Mouse (Mus musculus) CD8-positive naive resting alpha-beta T cell, adult 2 months (primary cell): Measurements from ENCODE around the gene Abcb1a.

Experiments
- DNase-seq, 2 experiments: peaks; one replicate each; pipeline ENCODE4 v3.0.0; 2022; ENCODE audit warnings: low read depth in 2 of 2, low spot score in 2 of 2

Gene Abcb1a

DNA sequence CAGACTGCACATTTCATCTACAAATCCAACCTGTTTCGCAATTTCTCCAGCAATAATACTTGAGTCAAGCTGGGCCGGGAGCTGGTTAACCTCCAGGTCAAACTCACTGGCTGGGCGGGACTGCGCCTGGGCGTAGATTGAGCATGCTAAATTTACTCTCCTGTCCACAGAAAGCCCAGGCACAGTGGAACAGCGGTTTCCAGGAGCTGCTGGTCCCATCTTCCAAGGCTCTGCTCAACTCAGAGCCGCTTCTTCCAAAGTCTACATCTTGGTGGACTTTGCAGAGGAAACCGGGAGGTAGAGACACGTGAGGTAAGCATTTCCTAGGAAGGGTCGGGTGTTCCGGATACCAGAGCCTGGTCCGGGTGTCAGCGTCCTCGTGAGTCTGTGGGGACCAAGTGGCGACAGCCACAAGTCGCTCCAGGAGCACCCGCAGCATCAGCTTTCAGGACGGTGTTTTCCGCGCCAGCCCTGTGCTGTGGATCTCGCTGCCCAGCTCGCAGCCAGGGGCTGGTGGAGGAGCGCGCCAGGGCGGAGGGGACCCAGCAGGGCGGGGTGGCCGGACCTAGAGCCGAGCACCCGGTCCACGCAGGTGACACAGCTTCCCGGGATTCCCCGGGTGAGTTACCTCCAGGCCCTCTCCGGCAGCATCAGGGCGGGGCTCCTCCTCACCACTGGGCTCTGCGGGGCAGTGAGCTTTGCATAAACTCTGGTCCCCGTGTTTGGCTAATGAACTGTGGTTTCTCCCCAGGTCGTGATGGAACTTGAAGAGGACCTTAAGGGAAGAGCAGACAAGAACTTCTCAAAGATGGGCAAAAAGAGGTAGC lies at the start of gene Abcb1a:
Gene Abcb1a (plus strand): TSS at position 167 of the 827 bp plus-strand sequence.
- peak; percentile 37 to 45 for DNase-seq

DNA sequence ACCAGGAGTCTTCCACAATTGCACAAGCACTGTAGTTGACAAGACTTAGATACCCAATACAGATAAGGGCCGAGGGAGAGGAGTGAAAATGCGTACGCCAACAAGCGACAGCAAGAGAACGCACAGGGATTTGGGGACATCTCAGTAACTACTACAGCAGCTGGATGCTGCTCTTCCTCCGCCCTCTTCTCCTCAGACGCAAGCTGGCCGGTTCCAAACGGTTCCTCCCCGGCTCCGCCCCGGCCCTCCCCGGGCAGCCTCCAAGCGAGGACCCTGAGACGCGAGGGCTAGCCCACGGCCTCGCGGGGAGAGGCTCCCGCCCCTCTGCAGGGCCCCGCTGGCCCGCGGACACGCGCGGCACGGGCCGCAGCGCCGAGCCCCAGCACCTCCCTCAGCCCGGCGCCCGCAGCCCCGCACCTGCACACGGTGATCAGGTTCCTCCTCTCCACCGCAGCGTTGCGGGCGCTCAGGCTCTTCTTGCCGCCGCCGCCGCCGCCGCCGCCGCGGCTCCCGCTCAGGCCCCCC lies 37.7 kb upstream of the Abcb1a start:
- DNase-seq = peak; percentile 48 to 62

- DNase-seq = peak; percentile 92 to 93
These were observed 37.2 kb upstream of the Abcb1a start, which contains the start of gene Rundc3b for GRCm38 (mm10) chr5:8622596-8623231. Rundc3b (minus strand) TSS chr5:8622952.

- DNase-seq = no peak
These were observed 27.0 kb upstream of the Abcb1a start for GRCm38 (mm10) chr5:8632901-8633300.

DNA sequence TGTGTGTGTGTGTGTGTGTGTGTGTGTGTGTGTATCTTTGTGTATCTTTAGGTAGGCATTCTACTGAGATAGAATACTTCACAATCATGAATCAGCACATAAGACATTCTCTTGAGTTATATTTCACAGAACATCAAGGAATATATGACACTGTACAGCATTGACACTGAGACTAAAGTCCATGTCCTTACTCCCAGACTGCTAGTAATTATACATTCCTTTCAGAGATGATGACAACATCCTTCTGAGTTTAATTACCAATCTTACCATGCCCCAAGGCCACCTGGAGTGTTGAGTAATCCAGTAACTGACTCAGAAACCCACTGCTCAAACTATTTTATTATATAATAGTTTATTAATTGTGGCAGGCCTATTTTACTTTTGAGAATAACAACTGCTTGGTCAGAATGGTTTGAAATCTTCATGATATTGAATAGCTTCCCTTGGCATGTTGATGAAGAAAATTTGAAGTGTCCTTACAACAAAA lies 25.3 kb upstream of the Abcb1a start:
- DNase-seq = no peak

DNA sequence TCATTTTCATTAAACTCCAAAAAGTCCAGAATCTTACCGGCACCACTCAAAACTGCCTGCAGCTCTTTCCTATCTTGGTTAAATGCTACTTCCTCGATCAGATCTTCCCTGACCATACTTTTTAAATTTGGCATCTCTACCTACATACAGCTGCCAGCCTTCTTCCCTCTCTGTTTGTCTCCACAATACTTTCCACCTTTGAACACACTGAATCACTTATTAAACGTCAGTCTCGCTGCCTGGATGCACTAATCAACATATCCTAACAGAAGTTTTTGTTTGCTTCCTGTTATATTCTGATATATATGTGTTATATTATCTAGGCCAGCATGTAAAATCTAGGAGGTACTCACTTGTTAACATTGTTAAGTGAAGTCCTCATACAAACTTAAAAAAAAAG lies 11.6 kb upstream of the Abcb1a start:
- no peak for DNase-seq

DNA sequence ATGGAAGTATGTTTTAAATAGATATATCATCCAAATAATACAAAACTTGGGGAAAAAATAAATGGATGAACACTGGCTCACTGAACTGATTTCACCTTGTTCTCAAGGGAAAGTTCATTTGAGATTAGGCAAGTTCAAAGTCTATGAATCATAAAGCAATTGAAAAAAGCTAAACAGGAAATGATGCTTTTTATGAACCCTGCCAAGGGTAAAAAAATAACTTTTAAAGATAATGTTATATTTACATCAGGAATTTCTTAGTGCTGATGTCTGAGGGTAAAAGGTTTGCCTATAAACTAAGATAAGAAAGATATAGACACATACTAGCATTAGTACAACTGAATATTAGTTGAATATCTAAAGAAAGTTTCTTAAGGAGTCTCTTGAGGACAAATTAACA lies 11.1 kb upstream of the Abcb1a start:
- no peak for DNase-seq

DNA sequence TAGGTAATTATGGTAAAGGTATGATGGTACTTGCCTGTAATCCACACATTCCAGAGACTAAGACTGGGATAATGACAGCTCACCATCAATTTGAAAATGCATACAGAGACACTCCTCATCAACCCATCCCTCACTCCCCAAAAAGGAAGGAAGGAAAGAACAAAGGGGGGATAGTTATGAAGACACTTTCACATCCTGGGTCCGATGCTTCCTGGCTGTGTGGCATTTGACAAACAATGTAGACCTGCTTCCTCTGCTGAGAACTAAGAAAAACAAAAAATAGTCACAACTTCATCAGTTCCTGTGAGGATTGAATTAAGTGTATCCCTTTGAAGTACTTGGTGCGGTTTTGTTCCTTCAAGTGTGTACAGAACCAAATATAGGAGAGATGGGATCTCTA lies 7.8 kb upstream of the Abcb1a start:
- DNase-seq = no peak

GRCm38 (mm10) chr5:8660738-8661151 lies 868 bp downstream of the Abcb1a start:
- no peak for DNase-seq

DNA sequence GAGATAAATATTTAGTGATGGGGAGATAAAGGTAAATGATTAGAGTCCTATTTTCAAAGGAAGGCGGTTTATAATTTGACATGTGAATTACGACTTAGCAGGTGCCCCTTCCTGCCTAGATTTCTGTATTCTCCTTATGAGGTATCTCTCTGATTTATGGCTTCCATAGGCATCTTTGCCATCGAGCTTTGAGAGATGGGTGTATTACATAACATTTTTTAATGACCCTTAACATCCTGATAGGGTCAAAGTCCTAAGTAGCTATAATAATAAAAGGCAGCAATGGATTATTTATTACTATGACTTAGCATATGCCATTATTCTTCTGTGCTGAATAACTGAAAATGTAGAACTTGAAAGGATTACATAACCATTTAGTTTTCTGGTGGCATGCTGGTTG lies 4.8 kb downstream of the Abcb1a start:
- DNase-seq = no peak

- no peak for DNase-seq
These were observed 8.0 kb downstream of the Abcb1a start for GRCm38 (mm10) chr5:8667758-8668474.

DNA sequence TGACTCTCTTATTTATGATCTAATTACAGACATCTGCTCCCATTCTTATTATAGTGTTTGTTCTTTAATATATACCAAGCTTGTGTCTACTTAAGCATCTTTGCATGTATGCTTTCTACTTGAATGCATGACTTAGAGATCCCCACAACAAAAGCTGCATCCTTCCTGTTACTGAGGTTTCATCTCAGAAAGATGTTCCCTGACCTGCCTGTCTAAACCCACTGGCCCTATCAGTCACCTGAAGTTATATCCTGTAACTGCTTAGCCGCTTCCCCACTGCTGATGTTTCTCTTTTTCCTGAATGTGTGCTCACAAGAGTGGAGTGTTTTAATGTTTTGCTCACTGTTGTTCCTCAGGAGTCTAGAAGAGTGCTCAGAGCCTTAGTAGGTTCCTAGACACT lies 9.7 kb downstream of the Abcb1a start:
- DNase-seq = peak; percentile 37 to 51

DNA sequence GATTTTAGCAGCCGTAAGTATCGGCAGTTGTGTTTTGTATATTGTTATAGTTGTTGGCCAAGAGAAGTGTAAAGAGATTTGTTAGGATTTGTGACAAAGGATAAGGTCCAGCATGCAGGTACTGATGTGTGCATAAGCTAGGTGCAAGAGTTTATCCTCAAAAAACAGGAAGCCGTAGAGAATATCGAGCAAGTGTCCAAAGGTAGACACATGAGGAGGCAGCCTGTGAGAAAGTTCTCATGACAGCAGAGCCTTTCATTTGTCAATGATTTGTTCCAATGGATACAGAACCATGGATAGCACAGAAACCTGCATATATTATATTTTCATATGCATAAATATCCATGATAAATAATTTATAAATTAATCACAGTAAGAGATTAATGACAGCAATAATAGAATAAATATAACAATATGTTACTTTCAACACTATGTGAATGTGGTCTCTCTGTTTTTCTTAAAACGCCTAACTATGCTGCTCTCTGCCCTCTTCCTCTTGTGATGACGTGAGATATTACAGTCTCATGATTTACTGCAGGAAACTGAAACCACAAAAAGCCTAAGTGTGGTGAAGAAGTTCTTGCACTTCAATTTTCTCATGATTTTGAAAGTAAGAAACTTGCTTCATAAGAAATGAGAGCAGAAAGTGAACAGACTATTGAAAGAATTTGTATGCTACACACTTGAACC lies 15.5 kb downstream of the Abcb1a start:
- peak; percentile 45 to 60 for DNase-seq

DNA sequence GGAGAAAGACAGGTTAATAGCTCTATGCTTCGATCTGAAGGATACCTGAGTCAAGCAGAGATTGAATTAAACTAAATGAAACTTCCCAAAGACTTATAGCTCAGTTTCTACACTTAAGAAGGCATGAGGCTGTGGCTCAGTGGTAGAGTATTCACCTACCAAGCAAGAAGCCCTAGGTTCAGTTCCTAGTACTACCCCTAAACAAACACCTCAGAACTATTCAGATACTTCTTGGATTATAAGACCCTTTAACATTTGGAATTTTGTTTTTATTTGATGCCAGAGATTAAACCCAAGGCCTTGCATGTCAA lies 16.0 kb downstream of the Abcb1a start:
- no peak for DNase-seq

- no peak for DNase-seq
These were observed 21.3 kb downstream of the Abcb1a start for GRCm38 (mm10) chr5:8681166-8681565.

DNA sequence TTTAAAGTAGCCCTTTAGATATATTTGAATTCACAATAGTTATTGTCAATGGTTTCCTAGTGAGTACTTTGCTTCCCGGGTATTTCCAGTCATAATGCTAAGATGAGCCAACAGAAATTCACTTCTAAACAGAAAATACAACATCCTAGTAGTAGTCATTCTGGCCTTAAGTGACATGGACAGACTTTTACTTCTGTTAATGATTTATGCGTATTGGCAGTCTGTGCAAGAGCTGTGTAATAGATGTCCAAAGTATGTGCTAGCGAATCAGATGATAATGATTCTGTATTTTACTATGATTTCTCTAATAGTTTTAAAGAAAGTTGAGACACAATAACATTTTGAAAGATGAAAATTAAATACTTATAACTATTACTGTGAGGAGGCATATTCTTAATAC lies 23.8 kb downstream of the Abcb1a start:
- DNase-seq = no peak

GRCm38 (mm10) chr5:8686071-8686470 lies 26.2 kb downstream of the Abcb1a start:
- no peak for DNase-seq

- no peak for DNase-seq
These were observed 27.7 kb downstream of the Abcb1a start for GRCm38 (mm10) chr5:8687550-8687949.

- no peak for DNase-seq
These were observed 56.2 kb downstream of the Abcb1a start for GRCm38 (mm10) chr5:8716061-8716460.

DNA sequence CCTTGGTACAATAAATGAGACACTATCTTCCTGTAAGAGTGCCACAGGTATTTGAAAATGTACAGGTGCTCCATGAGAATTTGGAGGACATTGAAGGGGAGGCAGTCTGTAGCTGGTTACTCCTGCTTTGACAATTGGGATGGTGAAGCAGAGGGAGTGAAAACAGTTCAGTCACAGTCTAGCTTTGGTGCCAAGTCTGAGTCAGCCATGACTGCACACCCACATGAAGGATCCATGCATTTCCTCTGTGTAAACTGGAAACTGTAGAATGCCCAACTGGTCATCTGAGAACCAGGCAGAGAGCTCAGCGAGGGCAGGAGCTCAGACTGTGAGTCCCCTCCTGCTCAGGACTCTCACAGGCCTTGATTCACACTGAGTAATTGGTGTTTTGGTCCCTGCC lies 59.7 kb downstream of the Abcb1a start:
- no peak for DNase-seq

DNA sequence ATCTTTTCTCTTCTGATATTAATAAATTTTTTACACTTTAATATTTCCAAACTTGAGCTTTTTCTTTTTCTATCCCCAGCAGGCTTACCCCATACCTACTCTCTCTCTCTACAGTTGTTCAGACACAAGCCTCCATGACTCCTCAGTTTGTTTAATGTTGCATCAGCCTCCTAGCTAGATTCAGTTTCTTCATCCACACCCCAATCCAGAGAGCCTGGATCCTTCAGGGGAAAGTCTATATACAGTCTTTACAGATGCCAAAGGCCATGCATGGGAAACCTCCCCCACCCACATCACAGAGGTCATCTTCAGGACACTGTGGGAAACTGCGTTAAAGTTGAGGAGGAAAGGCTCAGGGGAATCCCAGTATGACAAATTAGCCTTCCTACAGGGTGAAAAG lies 62.3 kb downstream of the Abcb1a start:
- DNase-seq = no peak
